Mouse (Mus musculus): ENCODE results near the gene Wfdc12. TPM values are rescaled to one million over a fixed set of nuclear protein-coding genes. Genes with fewer than 3 reads are reported as not detected.
A peak's percentile ranks its signal among the peaks of the same experiment; 100 is the strongest.

The Wfdc12 gene
- polyA plus RNA-seq, 1 experiment: not detected

DNA sequence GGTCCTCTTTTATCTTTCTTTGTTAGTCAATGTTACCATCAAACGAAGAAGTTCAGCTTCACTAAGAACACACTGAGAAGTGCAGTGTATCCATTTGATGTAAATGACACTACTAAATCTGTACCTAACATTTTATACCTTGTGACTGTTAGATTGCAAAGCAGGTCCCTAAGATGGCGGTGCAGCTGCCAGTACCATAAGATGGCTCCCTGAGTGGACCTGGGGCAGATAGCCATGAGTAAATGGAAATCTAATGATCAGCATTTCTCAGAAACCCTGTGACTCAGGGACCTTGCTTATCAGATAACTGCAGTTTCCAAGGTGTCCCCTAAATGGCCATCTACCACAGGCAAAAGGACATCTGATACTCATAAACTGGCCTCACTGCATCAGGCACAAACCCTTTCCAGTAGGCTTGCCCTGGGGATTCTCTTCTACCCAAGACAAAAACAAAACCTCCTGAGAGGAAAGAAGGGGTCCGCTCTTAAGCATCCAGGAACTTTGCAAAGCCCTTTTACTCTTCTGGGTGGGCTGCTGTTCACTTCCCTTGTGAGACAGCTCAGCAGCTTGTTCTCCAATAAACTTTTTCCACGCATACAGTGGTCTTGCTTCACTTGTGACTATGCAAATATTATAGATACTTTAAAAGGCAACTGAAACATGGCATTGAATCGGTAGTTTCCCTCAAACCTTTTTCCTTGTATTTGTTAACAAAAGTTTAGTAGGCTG is 5.7 kb upstream of the Wfdc12 start:
- no peak for DNase-seq (ENCODE audit: low read depth)
- TF ChIP-seq CTCF (IDR thresholded peaks at IDR 0.05; ENCODE audit: borderline replicate concordance, extremely low read depth, insufficient read depth, insufficient read length) (no peak), POLR2A (IDR thresholded peaks at IDR 0.05; ENCODE audit: borderline replicate concordance, extremely low read depth, insufficient read depth, insufficient read length, poor library complexity, severe bottlenecking) (no peak)

DNA sequence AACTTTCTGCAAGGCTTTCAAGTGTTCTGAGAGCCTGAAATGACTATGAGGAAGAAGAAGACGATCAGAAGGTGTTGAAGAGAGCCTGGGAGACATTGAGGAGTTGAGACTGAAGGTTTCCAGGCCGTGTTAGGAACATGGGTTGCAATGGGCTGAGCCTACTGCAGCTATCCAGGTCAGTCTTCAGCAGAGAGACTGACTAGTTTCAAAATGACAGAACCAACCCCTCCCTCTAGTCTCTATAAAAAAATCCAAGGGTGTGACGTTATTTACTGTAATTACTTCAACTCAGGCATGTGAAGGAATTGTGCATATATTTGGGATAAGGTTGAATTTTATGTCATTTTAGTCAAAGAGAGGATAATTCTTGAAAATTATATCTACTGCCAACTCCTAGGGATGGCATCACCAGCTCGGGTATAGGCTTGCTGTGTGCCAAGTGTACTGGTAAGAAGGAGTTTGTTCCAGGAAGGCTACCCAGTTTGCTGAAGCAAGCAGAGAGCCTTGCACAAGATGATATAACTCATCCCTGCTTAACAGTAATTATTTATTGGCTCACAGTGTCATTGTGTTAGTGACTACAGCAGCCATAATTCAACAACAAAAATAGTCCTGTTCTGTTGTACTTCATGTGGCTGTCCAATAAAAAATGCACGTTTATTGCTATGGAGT is 4.7 kb upstream of the Wfdc12 start:
- DNase-seq (ENCODE audit: low read depth): no peak
- no peak for TF ChIP-seq POLR2A (IDR thresholded peaks at IDR 0.05; ENCODE audit: borderline replicate concordance, extremely low read depth, insufficient read depth, insufficient read length, poor library complexity, severe bottlenecking)
- TF ChIP-seq CTCF (IDR thresholded peaks at IDR 0.05; ENCODE audit: borderline replicate concordance, extremely low read depth, insufficient read depth, insufficient read length): no peak

DNA sequence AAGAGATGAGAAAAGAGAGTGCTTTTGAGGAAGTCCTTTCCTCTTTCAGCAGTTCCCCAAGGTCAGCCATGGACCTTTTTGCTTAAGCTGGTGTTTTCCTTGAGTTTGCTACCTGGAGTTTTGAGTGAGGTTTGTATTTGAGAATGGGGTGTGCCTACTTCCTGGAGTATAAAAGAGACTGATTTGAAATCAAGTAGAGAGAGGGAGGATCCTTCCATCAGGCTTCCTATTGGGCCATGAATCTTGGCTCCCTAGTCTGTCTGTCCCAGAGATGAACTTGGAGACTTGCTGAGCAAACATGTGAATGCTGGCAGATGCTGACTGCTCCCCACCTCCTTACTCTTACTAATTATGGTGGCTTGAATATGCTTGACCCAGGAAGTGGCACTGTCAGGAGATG is 1.9 kb upstream of the Wfdc12 start:
- DNase-seq (ENCODE audit: low read depth): no peak
- TF ChIP-seq POLR2A (IDR thresholded peaks at IDR 0.05; ENCODE audit: borderline replicate concordance, extremely low read depth, insufficient read depth, insufficient read length, poor library complexity, severe bottlenecking): no peak
- no peak for TF ChIP-seq CTCF (IDR thresholded peaks at IDR 0.05; ENCODE audit: borderline replicate concordance, extremely low read depth, insufficient read depth, insufficient read length)

DNA sequence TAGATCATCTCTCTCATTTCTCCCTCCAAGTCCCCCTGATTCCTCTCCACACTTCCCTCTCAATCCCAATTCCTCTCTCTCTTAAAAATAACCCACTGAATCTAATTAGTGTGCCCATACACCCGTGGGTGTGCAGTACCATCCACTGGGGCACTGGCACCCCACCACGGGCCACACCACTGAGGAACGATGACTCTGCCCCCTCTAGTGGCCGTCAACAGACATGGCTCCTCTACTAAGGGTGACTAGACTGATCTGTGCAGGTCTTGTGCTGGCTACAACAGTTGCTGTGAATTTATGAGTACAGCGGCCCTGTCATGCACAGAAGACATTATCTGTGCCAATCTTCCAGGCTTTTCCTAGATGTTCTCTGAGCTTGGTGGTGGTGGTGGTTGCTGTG is 1.7 kb downstream of the Wfdc12 start:
- no peak for DNase-seq (ENCODE audit: low read depth)
- peak; percentile 60; the same call in 1 of the 2 replicates for TF ChIP-seq CTCF (IDR thresholded peaks at IDR 0.05; ENCODE audit: borderline replicate concordance, extremely low read depth, insufficient read depth, insufficient read length)
- TF ChIP-seq POLR2A (IDR thresholded peaks at IDR 0.05; ENCODE audit: borderline replicate concordance, extremely low read depth, insufficient read depth, insufficient read length, poor library complexity, severe bottlenecking): no peak

DNA sequence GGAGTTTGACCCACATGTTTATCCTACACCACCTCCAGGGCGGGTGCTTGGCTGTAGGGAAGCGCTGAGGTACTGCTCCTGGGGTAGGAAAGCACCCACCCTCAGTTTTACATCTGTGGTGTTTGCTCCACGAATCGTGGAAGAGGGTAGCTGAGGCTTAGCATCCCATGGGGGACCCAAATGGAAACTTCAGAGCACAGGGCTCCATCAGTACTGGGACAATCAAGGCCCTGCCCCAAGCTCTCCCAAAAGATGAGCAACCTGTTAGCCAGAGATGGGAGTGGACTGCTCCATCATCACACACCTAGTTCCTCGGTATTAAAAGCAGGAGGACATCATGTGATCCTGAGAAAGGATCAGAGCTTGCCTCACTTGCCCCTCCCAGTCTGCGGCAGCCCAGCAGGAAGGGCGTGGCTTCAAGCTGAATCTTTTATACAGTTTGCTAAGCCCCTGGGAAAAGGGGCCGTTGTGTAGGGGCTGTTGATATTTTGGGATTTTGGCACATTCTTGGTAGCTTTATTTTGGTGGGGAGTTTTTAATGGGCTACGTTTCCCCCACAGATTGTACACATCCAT is 6.2 kb downstream of the Wfdc12 start:
- TF ChIP-seq POLR2A (IDR thresholded peaks at IDR 0.05; ENCODE audit: borderline replicate concordance, extremely low read depth, insufficient read depth, insufficient read length, poor library complexity, severe bottlenecking) (no peak), CTCF (IDR thresholded peaks at IDR 0.05; ENCODE audit: borderline replicate concordance, extremely low read depth, insufficient read depth, insufficient read length) (no peak)
- DNase-seq (ENCODE audit: low read depth): peak; percentile 27

DNA sequence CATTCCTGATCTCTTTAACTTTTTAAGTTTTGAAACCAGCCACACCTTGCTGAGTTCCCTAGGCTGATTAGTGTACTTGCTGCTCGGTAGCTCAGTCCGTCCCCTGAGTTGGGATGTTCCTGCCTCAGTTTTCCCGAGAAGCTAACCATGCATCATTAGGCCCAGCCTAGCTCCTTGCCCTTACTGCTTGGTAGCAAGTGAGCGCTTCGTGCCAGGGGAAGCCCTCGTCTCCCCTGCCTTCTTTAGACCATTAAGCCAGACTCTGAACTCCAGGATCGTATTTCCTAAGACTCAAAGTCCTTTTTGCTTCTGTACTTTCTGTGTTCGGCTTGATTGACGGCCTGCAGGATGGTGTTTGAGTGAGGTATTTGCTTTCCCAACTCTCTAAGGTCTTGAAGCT is 7.1 kb downstream of the Wfdc12 start:
- DNase-seq (ENCODE audit: low read depth): no peak
- TF ChIP-seq CTCF (IDR thresholded peaks at IDR 0.05; ENCODE audit: borderline replicate concordance, extremely low read depth, insufficient read depth, insufficient read length) (no peak), POLR2A (IDR thresholded peaks at IDR 0.05; ENCODE audit: borderline replicate concordance, extremely low read depth, insufficient read depth, insufficient read length, poor library complexity, severe bottlenecking) (no peak)

- DNase-seq (ENCODE audit: low read depth): no peak
- TF ChIP-seq POLR2A (IDR thresholded peaks at IDR 0.05; ENCODE audit: borderline replicate concordance, extremely low read depth, insufficient read depth, insufficient read length, poor library complexity, severe bottlenecking) (no peak), CTCF (IDR thresholded peaks at IDR 0.05; ENCODE audit: borderline replicate concordance, extremely low read depth, insufficient read depth, insufficient read length) (no peak)
Observed at GRCm38 (mm10) chr2:164182692-164183255, 7.6 kb downstream of the Wfdc12 start, which contains the start of gene Wfdc5. Gene Wfdc5, minus strand, starts transcription at chr2:164182742.

DNA sequence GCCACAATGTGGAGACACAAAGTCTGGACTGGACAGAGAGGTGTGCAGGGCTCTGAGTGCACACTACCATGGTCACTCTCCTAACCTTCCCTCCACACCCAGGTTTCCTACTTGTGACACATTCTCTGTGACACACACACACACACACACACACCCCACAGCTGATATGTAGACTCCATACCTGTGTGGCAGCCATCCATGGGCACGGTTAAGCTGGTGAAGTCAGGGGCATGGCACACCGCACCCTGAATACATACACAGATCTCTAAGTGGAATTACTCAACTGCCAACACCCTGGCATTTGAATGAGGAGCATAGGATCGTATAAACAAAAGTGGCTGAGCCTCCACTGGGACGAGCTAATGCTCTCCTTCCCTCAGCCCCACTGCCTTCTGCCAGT is 9.6 kb downstream of the Wfdc12 start:
- TF ChIP-seq CTCF (IDR thresholded peaks at IDR 0.05; ENCODE audit: borderline replicate concordance, extremely low read depth, insufficient read depth, insufficient read length) (no peak), POLR2A (IDR thresholded peaks at IDR 0.05; ENCODE audit: borderline replicate concordance, extremely low read depth, insufficient read depth, insufficient read length, poor library complexity, severe bottlenecking) (no peak)
- no peak for DNase-seq (ENCODE audit: low read depth)

DNA sequence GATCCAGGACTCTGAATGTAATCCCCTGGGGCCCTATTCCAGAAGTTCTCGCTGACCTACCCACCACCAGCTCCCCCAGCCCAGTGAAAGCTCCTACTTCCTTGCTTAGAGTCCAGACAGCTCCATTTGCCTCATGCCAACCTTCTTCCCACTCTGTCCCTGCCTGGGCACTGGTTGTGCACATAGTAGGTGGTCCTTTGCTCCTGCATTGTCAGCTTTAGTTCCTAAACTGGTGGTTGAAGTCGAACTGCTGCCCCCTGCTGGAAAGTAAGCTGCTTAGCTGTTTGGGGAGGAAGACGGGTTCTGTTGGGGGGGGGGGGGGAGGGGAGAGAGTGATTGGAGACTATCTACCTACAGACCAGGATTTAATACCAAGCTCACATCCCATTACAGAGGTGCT is 10.3 kb downstream of the Wfdc12 start:
- DNase-seq (ENCODE audit: low read depth): no peak
- TF ChIP-seq POLR2A (IDR thresholded peaks at IDR 0.05; ENCODE audit: borderline replicate concordance, extremely low read depth, insufficient read depth, insufficient read length, poor library complexity, severe bottlenecking): no peak
- peak; percentile 43; the same call in 1 of the 2 replicates for TF ChIP-seq CTCF (IDR thresholded peaks at IDR 0.05; ENCODE audit: borderline replicate concordance, extremely low read depth, insufficient read depth, insufficient read length)

DNA sequence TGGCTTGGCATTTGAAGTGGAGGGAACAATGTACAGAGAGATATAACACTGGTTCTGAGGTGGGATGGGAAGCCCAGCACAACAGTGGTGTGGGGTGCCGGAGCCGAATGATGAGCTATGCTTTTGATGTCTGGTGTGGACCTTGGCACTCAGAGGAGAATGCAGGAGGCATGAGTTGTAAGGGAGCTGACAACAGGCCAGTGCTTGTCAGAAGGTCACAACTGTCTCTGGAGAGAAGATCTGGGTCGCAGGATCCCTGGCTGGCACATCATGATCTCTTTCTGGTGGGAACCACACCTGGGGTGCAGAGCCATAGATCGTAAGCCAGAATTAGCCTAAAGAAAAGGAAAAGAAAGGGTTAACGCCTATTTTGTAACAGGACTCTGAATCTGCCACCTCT is 12.6 kb downstream of the Wfdc12 start:
- TF ChIP-seq CTCF (IDR thresholded peaks at IDR 0.05; ENCODE audit: borderline replicate concordance, extremely low read depth, insufficient read depth, insufficient read length): no peak
- TF ChIP-seq POLR2A (IDR thresholded peaks at IDR 0.05; ENCODE audit: borderline replicate concordance, extremely low read depth, insufficient read depth, insufficient read length, poor library complexity, severe bottlenecking): no peak
- DNase-seq (ENCODE audit: low read depth): no peak

GRCm38 (mm10) chr2:164175850-164176249 is 14.6 kb downstream of the Wfdc12 start:
- TF ChIP-seq CTCF (IDR thresholded peaks at IDR 0.05; ENCODE audit: borderline replicate concordance, extremely low read depth, insufficient read depth, insufficient read length): no peak
- TF ChIP-seq POLR2A (IDR thresholded peaks at IDR 0.05; ENCODE audit: borderline replicate concordance, extremely low read depth, insufficient read depth, insufficient read length, poor library complexity, severe bottlenecking): no peak
- DNase-seq (ENCODE audit: low read depth): no peak
